Mouse (Mus musculus) heart, embryonic 11.5 days (tissue): Measurements from ENCODE around the gene Atp6v1fnb. TPM values are rescaled to one million over a fixed set of nuclear protein-coding genes. Genes with fewer than 3 reads are reported as not detected.

Experiments used
- ATAC-seq: fragments of 200-750 bp; cut with Nextera tagmentation; replicated peaks from 2 replicates; pipeline ENCODE4 v1.8.0; 2017; ENCODE audit warnings: moderate library complexity; ENCODE audit not compliant: insufficient number of reproducible peaks, low FRiP score, low TSS enrichment
- H3K27ac ChIP-seq: fragments of 300-500 bp; sonication (generic); 2 replicates; pipeline ENCODE4 v1.5.1; 2014; ENCODE audit warnings: mild to moderate bottlenecking, low read depth, low read length
- H3K27me3 ChIP-seq: fragments of 300-500 bp; sonication (generic); 2 replicates; pipeline ENCODE4 v1.6.1; 2014; ENCODE audit warnings: mild to moderate bottlenecking, low read length, mixed read lengths; ENCODE audit not compliant: control insufficient read depth, insufficient read depth
- H3K36me3 ChIP-seq: fragments of 300-500 bp; sonication (generic); 2 replicates; pipeline ENCODE4 v1.6.1; 2014; ENCODE audit warnings: mild to moderate bottlenecking, low read length, moderate library complexity, mixed read lengths; ENCODE audit not compliant: control insufficient read depth, insufficient read depth
- H3K4me1 ChIP-seq: fragments of 300-500 bp; sonication (generic); 2 replicates; pipeline ENCODE4 v1.6.1; 2014; ENCODE audit warnings: low read length; ENCODE audit not compliant: control insufficient read depth, insufficient read depth
- H3K4me2 ChIP-seq: fragments of 300-500 bp; sonication (generic); 2 replicates; pipeline ENCODE4 v1.6.1; 2014; ENCODE audit warnings: mild to moderate bottlenecking, moderate library complexity
- H3K4me3 ChIP-seq: fragments of 300-500 bp; sonication (generic); 2 replicates; pipeline ENCODE4 v1.5.1; 2014; ENCODE audit warnings: low read depth, low read length
- H3K9ac ChIP-seq: fragments of 300-500 bp; sonication (generic); 2 replicates; pipeline ENCODE4 v1.6.1; 2014; ENCODE audit warnings: mild to moderate bottlenecking, low read depth, low read length, moderate library complexity
- H3K9me3 ChIP-seq: fragments of 300-500 bp; sonication (generic); replicated peaks from 2 replicates; pipeline ENCODE4 v1.6.1; 2016; ENCODE audit warnings: low read length; ENCODE audit not compliant: control insufficient read depth
- WGBS: fragments of 180-500 bp; shearing (Covaris S2); extraction: QIAGEN DNeasy Blood & Tissue Kit; methylation state at CpG from one replicate; pipeline ENCODE4 v1.1.7; 2014; ENCODE audit not compliant: insufficient replicate concordance; 5-methylcytosine and 5-hydroxymethylcytosine counted together
- polyA plus RNA-seq: library from polyadenylated mRNA; unstranded; fragments of >200 nt; fragmentation: Nextera tagmentation; extraction: Ambion mirVana; gene quantifications from 2 replicates; pipeline ENCODE4 v1.2.1, GENCODE M21; 2014

Atp6v1fnb gene
- polyA plus RNA-seq: not detected in 2 replicates

DNA sequence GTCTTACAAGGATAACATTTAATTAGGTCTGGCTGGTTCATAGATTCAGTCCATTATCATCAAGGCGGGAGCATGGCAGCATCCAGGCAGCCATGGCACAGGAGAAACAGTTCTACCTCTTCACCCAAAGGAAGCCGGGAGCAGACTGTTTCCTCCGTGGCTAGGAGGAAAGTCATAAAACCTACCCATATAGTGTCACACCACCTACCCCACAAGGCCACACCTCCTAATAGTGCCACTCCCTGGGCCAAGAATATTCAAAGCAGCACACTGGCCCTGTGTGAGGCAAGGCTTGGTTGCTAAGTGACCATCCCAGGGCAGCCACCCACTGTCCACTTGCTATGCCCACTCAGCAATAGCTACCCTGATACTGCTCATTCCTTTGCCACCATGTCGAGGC lies at the start of gene Atp6v1fnb:
Gene Atp6v1fnb (plus strand): TSS at position 301 of the 400 bp plus-strand sequence.
- no peak for ATAC-seq
- Histone ChIP-seq H3K4me3 (no peak within 1 kb of the TSS), H3K36me3 (peaks cover 10% of the 10 kb centered on the region), H3K4me1 (peaks cover 15% of the 10 kb centered on the region), H3K27me3 (no peaks in the 10 kb centered on the region), H3K4me2 (no peak within 1 kb of the TSS), H3K9me3 (no peaks in the 10 kb centered on the region), H3K27ac (no peak within 1 kb of the TSS), H3K9ac (no peak within 1 kb of the TSS)
- WGBS: 90% methylated on average over 4 of the region's 4 CpGs

DNA sequence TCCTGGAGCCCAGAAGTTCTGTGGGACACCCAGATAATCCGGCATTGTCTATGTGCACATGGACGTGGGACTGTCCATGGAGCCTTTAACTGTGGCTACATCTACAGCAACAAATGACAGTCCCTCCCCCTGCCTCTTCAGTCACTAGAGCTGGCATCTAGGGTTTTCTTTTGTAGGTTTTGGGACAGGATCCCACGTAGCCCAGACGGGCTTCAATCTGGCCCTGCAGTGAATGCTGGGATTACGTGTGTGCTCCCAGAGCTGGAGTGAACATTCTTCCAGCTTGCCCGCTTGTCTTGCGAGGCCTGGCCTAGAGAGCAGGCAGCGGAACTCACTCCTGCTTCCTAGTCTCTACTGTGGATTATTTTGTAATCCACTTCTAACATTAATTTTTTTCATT lies 46.1 kb upstream of the Atp6v1fnb start:
- Histone ChIP-seq H3K27me3 (no peaks in the 10 kb centered on the region), H3K27ac (no peak overlapping the region), H3K9me3 (no peaks in the 10 kb centered on the region), H3K36me3 (no peaks in the 10 kb centered on the region), H3K4me1 (peaks cover 3% of the 10 kb centered on the region), H3K4me2 (no peak overlapping the region), H3K4me3 (no peak overlapping the region), H3K9ac (no peak overlapping the region)
- 82% methylated on average over 8 of the region's 8 CpGs for WGBS
- no peak for ATAC-seq

GRCm38 (mm10) chr6:29426331-29426730 lies 44.9 kb upstream of the Atp6v1fnb start:
- Histone ChIP-seq H3K4me3 (no peak overlapping the region), H3K27me3 (no peaks in the 10 kb centered on the region), H3K9me3 (no peaks in the 10 kb centered on the region), H3K4me1 (peaks cover 12% of the 10 kb centered on the region), H3K9ac (no peak overlapping the region), H3K4me2 (no peak overlapping the region), H3K27ac (no peak overlapping the region), H3K36me3 (no peaks in the 10 kb centered on the region)
- WGBS: 63% methylated on average over 6 of the region's 6 CpGs
- no peak for ATAC-seq

DNA sequence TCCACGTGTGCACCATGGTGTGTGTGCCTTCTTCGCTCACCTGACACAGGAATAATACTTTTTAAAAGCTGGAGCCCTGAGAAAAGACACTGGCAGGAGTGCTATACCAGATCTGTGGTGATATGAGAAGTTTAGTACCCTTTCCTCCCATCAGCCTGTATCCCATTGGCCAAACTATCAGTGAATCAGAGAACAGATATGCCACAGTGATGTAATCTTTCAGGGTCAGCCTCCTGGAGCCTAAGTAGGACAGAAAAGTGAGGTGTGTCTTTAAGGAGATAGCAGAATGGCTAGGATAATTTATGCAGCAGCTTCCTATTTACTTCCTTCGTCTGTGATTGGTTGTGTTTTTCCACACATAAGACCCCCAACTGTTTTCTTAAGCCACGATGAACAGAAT lies 43.1 kb upstream of the Atp6v1fnb start:
- H3K9ac ChIP-seq: no peak overlapping the region
- H3K36me3 ChIP-seq: no peaks in the 10 kb centered on the region
- no peak overlapping the region for H3K4me3 ChIP-seq
- no peaks in the 10 kb centered on the region for H3K9me3 ChIP-seq
- H3K4me2 ChIP-seq: no peak overlapping the region
- no peak overlapping the region for H3K27ac ChIP-seq
- H3K4me1 ChIP-seq: peaks cover 24% of the 10 kb centered on the region
- no peak for ATAC-seq
- H3K27me3 ChIP-seq: no peaks in the 10 kb centered on the region
- 67% methylated on average over 4 of the region's 4 CpGs for WGBS

GRCm38 (mm10) chr6:29430681-29431420 lies 40.4 kb upstream of the Atp6v1fnb start:
- Histone ChIP-seq H3K9ac (peak overlapping the region; percentile 67), H3K36me3 (no peaks in the 10 kb centered on the region), H3K4me3 (no peak overlapping the region), H3K27ac (peak overlapping the region; percentile 97), H3K27me3 (no peaks in the 10 kb centered on the region), H3K4me2 (peak overlapping the region; percentile 41), H3K4me1 (peaks cover 33% of the 10 kb centered on the region), H3K9me3 (no peaks in the 10 kb centered on the region)
- ATAC-seq: no peak
- 22% methylated on average over 15 of the region's 15 CpGs for WGBS

GRCm38 (mm10) chr6:29431473-29431872 lies 39.8 kb upstream of the Atp6v1fnb start:
- H3K4me1 ChIP-seq: peaks cover 39% of the 10 kb centered on the region
- H3K36me3 ChIP-seq: no peaks in the 10 kb centered on the region
- peak overlapping the region; percentile 41 for H3K4me2 ChIP-seq
- no peaks in the 10 kb centered on the region for H3K27me3 ChIP-seq
- H3K9me3 ChIP-seq: no peaks in the 10 kb centered on the region
- H3K9ac ChIP-seq: peak overlapping the region; percentile 67; the same call in 1 of the 2 replicates
- 13% methylated on average over 5 of the region's 5 CpGs for WGBS
- H3K27ac ChIP-seq: peak overlapping the region; percentile 97
- H3K4me3 ChIP-seq: no peak overlapping the region
- peak; percentile 39 for ATAC-seq

- Histone ChIP-seq H3K9me3 (no peaks in the 10 kb centered on the region), H3K4me3 (no peak overlapping the region), H3K27me3 (no peaks in the 10 kb centered on the region), H3K36me3 (no peaks in the 10 kb centered on the region), H3K9ac (no peak overlapping the region), H3K27ac (peak overlapping the region; percentile 97), H3K4me2 (peak overlapping the region; percentile 24), H3K4me1 (peaks cover 44% of the 10 kb centered on the region)
- 33% methylated on average over 3 of the region's 3 CpGs for WGBS
- ATAC-seq: no peak
These were observed 39.1 kb upstream of the Atp6v1fnb start for GRCm38 (mm10) chr6:29432156-29432555.

DNA sequence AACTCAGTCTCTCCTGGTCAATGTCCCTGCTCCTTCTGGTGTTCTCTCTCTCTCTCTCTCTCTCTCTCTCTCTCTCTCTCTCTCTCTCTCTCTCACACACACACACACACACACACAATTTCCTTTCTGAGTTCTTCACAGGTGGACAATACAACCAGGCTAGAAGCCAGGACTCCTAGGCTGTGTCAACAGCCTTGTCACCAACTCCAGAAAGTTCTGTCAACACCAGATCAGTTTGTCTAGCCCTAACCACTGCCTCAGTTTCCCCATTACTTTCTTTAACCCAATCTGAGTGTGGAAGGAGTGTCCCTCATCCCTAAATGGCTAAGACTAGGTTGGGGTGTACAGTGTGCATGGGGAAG lies 38.6 kb upstream of the Atp6v1fnb start:
- H3K27ac ChIP-seq: peak overlapping the region; percentile 97
- peaks cover 44% of the 10 kb centered on the region for H3K4me1 ChIP-seq

More for the DNA sequence above, 38.6 kb upstream of the Atp6v1fnb start:
- Histone ChIP-seq H3K27me3 (no peaks in the 10 kb centered on the region), H3K4me2 (peak overlapping the region; percentile 90), H3K36me3 (no peaks in the 10 kb centered on the region), H3K9me3 (no peaks in the 10 kb centered on the region), H3K9ac (peak overlapping the region; percentile 80; the same call in 1 of the 2 replicates), H3K4me3 (peak overlapping the region; percentile 67)
- ATAC-seq: no peak
